Mouse (Mus musculus) C2C12 (cell line): ENCODE data around the gene Myo10. TPM values are rescaled to one million over a fixed set of nuclear protein-coding genes. Genes with fewer than 3 reads are reported as not detected.

Experiments
- H3K27me3 ChIP-seq: one replicate; pipeline ENCODE4 v1.6.1; 2011; ENCODE audit not compliant: control insufficient read depth, insufficient read depth, insufficient read length
- H3K36me3 ChIP-seq: one replicate; pipeline ENCODE4 v1.6.1; 2011; ENCODE audit not compliant: control insufficient read depth, insufficient read depth
- H3K4me3 ChIP-seq: one replicate; pipeline ENCODE4 v1.5.1; 2011; ENCODE audit warnings: mild to moderate bottlenecking, control low read depth; ENCODE audit not compliant: poor library complexity, insufficient read depth, severe bottlenecking
- H3K79me2 ChIP-seq: one replicate; pipeline ENCODE4 v1.6.1; 2011; ENCODE audit not compliant: control insufficient read depth, insufficient read depth
- H3K79me3 ChIP-seq: one replicate; pipeline ENCODE4 v1.6.1; 2011; ENCODE audit warnings: low read depth, control low read depth
- H3ac ChIP-seq: one replicate; pipeline ENCODE3; 2011; ENCODE audit warnings: low read depth; ENCODE audit not compliant: control insufficient read depth, insufficient read length
- CEBPB ChIP-seq: IDR thresholded peaks from one replicate; pipeline ENCODE4 v1.6.1; 2011; ENCODE audit warnings: low read depth, mild to moderate bottlenecking, control low read depth, moderate library complexity
- CTCF ChIP-seq: IDR thresholded peaks from one replicate; pipeline ENCODE4 v1.5.1; 2011; ENCODE audit not compliant: control insufficient read depth, insufficient read depth, insufficient read length
- FOSL1 ChIP-seq: IDR thresholded peaks from one replicate; pipeline ENCODE4 v1.8.0; 2011; ENCODE audit warnings: mild to moderate bottlenecking, low read length; ENCODE audit not compliant: poor library complexity, insufficient read depth, severe bottlenecking
- MAX ChIP-seq: IDR thresholded peaks from one replicate; pipeline ENCODE4 v1.6.1; 2011; ENCODE audit warnings: mild to moderate bottlenecking, control low read depth
- MYOD1 ChIP-seq: IDR thresholded peaks from one replicate; pipeline ENCODE4 v1.6.1; 2011; ENCODE audit warnings: low read depth; ENCODE audit not compliant: control insufficient read depth, insufficient read length
- MYOG ChIP-seq: IDR thresholded peaks from one replicate; pipeline ENCODE4 v1.6.1; 2011; ENCODE audit not compliant: control insufficient read depth, insufficient read length; ENCODE audit errors: extremely low read depth
- USF1 ChIP-seq: IDR thresholded peaks from one replicate; pipeline ENCODE4 v1.6.1; 2011; ENCODE audit warnings: low read depth, mild to moderate bottlenecking, control low read depth, moderate library complexity
- polyA plus RNA-seq: library from polyadenylated mRNA; unstranded; fragments of >200 nt; fragmentation: generic; extraction: Trizol; gene quantifications from one replicate; pipeline ENCODE4 v1.2.1, GENCODE M21; 2012; ENCODE audit warnings: missing spikeins

The Myo10 gene
- polyA plus RNA-seq, 1 experiment: 89.8 TPM

GRCm38 (mm10) chr15:25692254-25692950 is 70.1 kb downstream of the Myo10 start:
- Histone ChIP-seq H3K27me3 (no peaks in the 10 kb centered on the region), H3K4me3 (no peak overlapping the region), H3K79me3 (peaks cover 94% of the 10 kb centered on the region), H3ac (no peak overlapping the region), H3K36me3 (peaks cover 16% of the 10 kb centered on the region), H3K79me2 (peaks cover 100% of the 10 kb centered on the region)
- no peak for TF ChIP-seq USF1
- no peak for TF ChIP-seq MAX
- TF ChIP-seq CEBPB: no peak

- H3K79me3 ChIP-seq: peaks cover 94% of the 10 kb centered on the region
Observed at GRCm38 (mm10) chr15:25693708-25694107, 71.4 kb downstream of the Myo10 start.

GRCm38 (mm10) chr15:25694749-25695148 is 72.4 kb downstream of the Myo10 start:
- H3K79me2 ChIP-seq: peaks cover 100% of the 10 kb centered on the region
- H3K27me3 ChIP-seq: no peaks in the 10 kb centered on the region
- no peak overlapping the region for H3ac ChIP-seq
- no peaks in the 10 kb centered on the region for H3K36me3 ChIP-seq
- TF ChIP-seq MAX: no peak
- TF ChIP-seq CTCF: no peak
- peaks cover 94% of the 10 kb centered on the region for H3K79me3 ChIP-seq
- no peak overlapping the region for H3K4me3 ChIP-seq

More at GRCm38 (mm10) chr15:25693708-25694107, 71.4 kb downstream of the Myo10 start:
- H3ac ChIP-seq: no peak overlapping the region
- no peak overlapping the region for H3K4me3 ChIP-seq
- H3K79me2 ChIP-seq: peaks cover 100% of the 10 kb centered on the region
- no peak for TF ChIP-seq FOSL1
- no peak for TF ChIP-seq USF1
- TF ChIP-seq MYOG: no peak
- TF ChIP-seq CEBPB: no peak
- no peak for TF ChIP-seq CTCF
- TF ChIP-seq MAX: no peak
- TF ChIP-seq MYOD1: no peak
- H3K27me3 ChIP-seq: no peaks in the 10 kb centered on the region
- H3K36me3 ChIP-seq: peaks cover 5% of the 10 kb centered on the region

GRCm38 (mm10) chr15:25695253-25695652 is 72.9 kb downstream of the Myo10 start:
- no peaks in the 10 kb centered on the region for H3K36me3 ChIP-seq
- H3K79me3 ChIP-seq: peaks cover 93% of the 10 kb centered on the region
- no peak overlapping the region for H3ac ChIP-seq
- H3K4me3 ChIP-seq: no peak overlapping the region
- peaks cover 100% of the 10 kb centered on the region for H3K79me2 ChIP-seq
- TF ChIP-seq USF1 (no peak), MYOG (no peak), CTCF (no peak), MYOD1 (no peak), MAX (no peak), CEBPB (no peak), FOSL1 (no peak)
- H3K27me3 ChIP-seq: no peaks in the 10 kb centered on the region

- Histone ChIP-seq H3K79me2 (peaks cover 100% of the 10 kb centered on the region), H3K4me3 (no peak overlapping the region), H3ac (no peak overlapping the region), H3K27me3 (no peaks in the 10 kb centered on the region), H3K36me3 (peaks cover 4% of the 10 kb centered on the region), H3K79me3 (peaks cover 94% of the 10 kb centered on the region)
- TF ChIP-seq MAX (no peak), MYOD1 (no peak), CEBPB (no peak)
Observed at GRCm38 (mm10) chr15:25695883-25696282, 73.6 kb downstream of the Myo10 start.

- peaks cover 100% of the 10 kb centered on the region for H3K79me2 ChIP-seq
- H3K4me3 ChIP-seq: no peak overlapping the region
- TF ChIP-seq MYOG (no peak), MAX (no peak), CTCF (no peak), CEBPB (no peak), FOSL1 (no peak), USF1 (no peak), MYOD1 (no peak)
- no peak overlapping the region for H3ac ChIP-seq
- peaks cover 9% of the 10 kb centered on the region for H3K36me3 ChIP-seq
- peaks cover 91% of the 10 kb centered on the region for H3K79me3 ChIP-seq
- H3K27me3 ChIP-seq: no peaks in the 10 kb centered on the region
Observed at GRCm38 (mm10) chr15:25696660-25697059, 74.3 kb downstream of the Myo10 start.
